Mouse (Mus musculus) telencephalon, adult 2 months (tissue): ENCODE results near the gene Mettl9.

Experiments
- DNase-seq: peaks from one replicate; pipeline ENCODE4 v3.0.0-alpha.2; 2011; ENCODE audit warnings: low read depth, low spot score

The Mettl9 gene

GRCm38 (mm10) chr7:121044251-121044650 is 10.0 kb downstream of the Mettl9 start:
- DNase-seq = no peak

GRCm38 (mm10) chr7:121045671-121046453 is 11.6 kb downstream of the Mettl9 start:
- no peak for DNase-seq

- no peak for DNase-seq
These were observed 13.4 kb downstream of the Mettl9 start for GRCm38 (mm10) chr7:121047624-121048023.

- DNase-seq = no peak
These were observed 18.8 kb downstream of the Mettl9 start for GRCm38 (mm10) chr7:121053071-121053470.

- DNase-seq = no peak
These were observed 25.4 kb downstream of the Mettl9 start for GRCm38 (mm10) chr7:121059477-121060218.

- DNase-seq = peak; percentile 10
These were observed 30.1 kb downstream of the Mettl9 start for GRCm38 (mm10) chr7:121064309-121064708.

- no peak for DNase-seq
These were observed 37.0 kb downstream of the Mettl9 start for GRCm38 (mm10) chr7:121071276-121071675.

GRCm38 (mm10) chr7:121072506-121072905 is 38.3 kb downstream of the Mettl9 start:
- no peak for DNase-seq

GRCm38 (mm10) chr7:121074281-121074680 is 40.0 kb downstream of the Mettl9 start, which contains the start of gene Igsf6:
Gene Igsf6 (minus strand): TSS chr7:121074572.
- no peak for DNase-seq

GRCm38 (mm10) chr7:121074801-121075400 is 40.7 kb downstream of the Mettl9 start:
- no peak for DNase-seq

- DNase-seq = no peak
These were observed 41.2 kb downstream of the Mettl9 start for GRCm38 (mm10) chr7:121075416-121075815.

GRCm38 (mm10) chr7:121077311-121077710 is 43.1 kb downstream of the Mettl9 start:
- DNase-seq = no peak

GRCm38 (mm10) chr7:121077829-121078228 is 43.6 kb downstream of the Mettl9 start:
- peak; percentile 46 for DNase-seq

GRCm38 (mm10) chr7:121081350-121081749 is 47.1 kb downstream of the Mettl9 start, which contains the start of gene Otoa:
Gene Otoa (plus strand): TSS chr7:121081650.
- no peak for DNase-seq

- no peak for DNase-seq
These were observed 47.6 kb downstream of the Mettl9 start for GRCm38 (mm10) chr7:121081816-121082215.

GRCm38 (mm10) chr7:121082949-121083513 is 48.8 kb downstream of the Mettl9 start:
- DNase-seq = no peak

GRCm38 (mm10) chr7:121084840-121085453 is 50.7 kb downstream of the Mettl9 start:
- DNase-seq = no peak

- no peak for DNase-seq
These were observed 51.3 kb downstream of the Mettl9 start for GRCm38 (mm10) chr7:121085500-121085899.

GRCm38 (mm10) chr7:121088745-121089144 is 54.5 kb downstream of the Mettl9 start:
- no peak for DNase-seq

GRCm38 (mm10) chr7:121090748-121091147 is 56.5 kb downstream of the Mettl9 start:
- DNase-seq = no peak

- DNase-seq = no peak
These were observed 58.8 kb downstream of the Mettl9 start for GRCm38 (mm10) chr7:121093026-121093425.
